Mouse (Mus musculus) intestine, embryonic 16.5 days (tissue): ENCODE measurements at regions not wholly inside any gene's neighbourhood (a gene's known extent, or its start where the extent isn't known, plus 50 kb on each side); places are given as distances from the start of the nearest gene placed in this dataset.

ENCODE experiments used
- ATAC-seq: fragments of 200-750 bp; cut with Nextera tagmentation; 2 replicates; pipeline ENCODE4 v1.8.0; 2017; ENCODE audit warnings: moderate TSS enrichment, moderate library complexity
- H3K27ac ChIP-seq: fragments of 300-500 bp; sonication (generic); 2 replicates; pipeline ENCODE4 v1.5.1; 2014; ENCODE audit warnings: mild to moderate bottlenecking, low read length
- H3K27me3 ChIP-seq: fragments of 300-500 bp; sonication (generic); replicated peaks from 2 replicates; pipeline ENCODE4 v1.6.1; 2014; ENCODE audit warnings: low read length, control low read depth, mixed read lengths; ENCODE audit not compliant: control insufficient read depth, insufficient read depth
- H3K36me3 ChIP-seq: fragments of 300-500 bp; sonication (generic); 2 replicates; pipeline ENCODE4 v1.6.1; 2014; ENCODE audit warnings: low read length, control low read depth; ENCODE audit not compliant: control insufficient read depth, insufficient read depth
- H3K4me1 ChIP-seq: fragments of 300-500 bp; sonication (generic); 2 replicates; pipeline ENCODE4 v1.6.1; 2014; ENCODE audit warnings: low read length, control low read depth, mixed read lengths; ENCODE audit not compliant: control insufficient read depth, insufficient read depth
- H3K4me2 ChIP-seq: fragments of 300-500 bp; sonication (generic); 2 replicates; pipeline ENCODE4 v1.6.1; 2014; ENCODE audit warnings: low read depth, low read length, control low read depth
- H3K4me3 ChIP-seq: fragments of 300-500 bp; sonication (generic); 2 replicates; pipeline ENCODE4 v1.5.1; 2014; ENCODE audit warnings: mild to moderate bottlenecking, low read length
- H3K9ac ChIP-seq: fragments of 300-500 bp; sonication (generic); 2 replicates; pipeline ENCODE4 v1.6.1; 2014; ENCODE audit warnings: low read depth, low read length
- H3K9me3 ChIP-seq: fragments of 300-500 bp; sonication (generic); 2 replicates; pipeline ENCODE4 v1.6.1; 2016; ENCODE audit warnings: low read length, control low read depth; ENCODE audit not compliant: control insufficient read depth
- WGBS: fragments of 180-500 bp; shearing (Covaris S2); extraction: QIAGEN DNeasy Blood & Tissue Kit; methylation state at CpG from one replicate; pipeline ENCODE4 v1.1.7; 2014; 5-methylcytosine and 5-hydroxymethylcytosine counted together

- Histone ChIP-seq H3K4me1 (no peaks in the 10 kb centered on the region), H3K27me3 (no peaks in the 10 kb centered on the region), H3K4me3 (no peak overlapping the region), H3K27ac (no peak overlapping the region), H3K9me3 (no peaks in the 10 kb centered on the region), H3K4me2 (no peak overlapping the region), H3K9ac (no peak overlapping the region), H3K36me3 (no peaks in the 10 kb centered on the region)
- no peak for ATAC-seq
- WGBS = 96% methylated on average over 2 of the region's 2 CpGs
Observed at GRCm38 (mm10) chr15:31997996-31998395, 179.1 kb upstream of the Tas2r119 start.

- Histone ChIP-seq H3K4me3 (no peak overlapping the region), H3K27ac (no peak overlapping the region), H3K4me2 (no peak overlapping the region), H3K4me1 (no peaks in the 10 kb centered on the region), H3K9ac (no peak overlapping the region), H3K9me3 (no peaks in the 10 kb centered on the region), H3K27me3 (no peaks in the 10 kb centered on the region), H3K36me3 (no peaks in the 10 kb centered on the region)
- ATAC-seq = no peak
- WGBS = 68% methylated on average over 5 of the region's 5 CpGs
Observed at GRCm38 (mm10) chr15:31999553-31999952, 177.5 kb upstream of the Tas2r119 start.

GRCm38 (mm10) chr15:32002950-32003422, 174.1 kb upstream of the Tas2r119 start:
- no peak overlapping the region for H3K9ac ChIP-seq
- 71% methylated on average over 2 of the region's 2 CpGs for WGBS

GRCm38 (mm10) chr15:32003489-32003888, 173.6 kb upstream of the Tas2r119 start:
- no peak overlapping the region for H3K9ac ChIP-seq
- H3K27ac ChIP-seq = no peak overlapping the region
- no peak for ATAC-seq
- H3K4me1 ChIP-seq = no peaks in the 10 kb centered on the region
- no peak overlapping the region for H3K4me2 ChIP-seq
- no peaks in the 10 kb centered on the region for H3K27me3 ChIP-seq
- H3K9me3 ChIP-seq = no peaks in the 10 kb centered on the region
- no peaks in the 10 kb centered on the region for H3K36me3 ChIP-seq
- no peak overlapping the region for H3K4me3 ChIP-seq
- WGBS = 26% methylated on average over 6 of the region's 6 CpGs

More at GRCm38 (mm10) chr15:32002950-32003422, 174.1 kb upstream of the Tas2r119 start:
- Histone ChIP-seq H3K27ac (no peak overlapping the region), H3K4me1 (no peaks in the 10 kb centered on the region), H3K4me3 (no peak overlapping the region), H3K36me3 (no peaks in the 10 kb centered on the region), H3K27me3 (no peaks in the 10 kb centered on the region), H3K4me2 (no peak overlapping the region), H3K9me3 (no peaks in the 10 kb centered on the region)
- ATAC-seq = no peak

- no peaks in the 10 kb centered on the region for H3K9me3 ChIP-seq
- H3K4me1 ChIP-seq = no peaks in the 10 kb centered on the region
- H3K4me2 ChIP-seq = no peak overlapping the region
- H3K27me3 ChIP-seq = no peaks in the 10 kb centered on the region
- no peaks in the 10 kb centered on the region for H3K36me3 ChIP-seq
- H3K27ac ChIP-seq = no peak overlapping the region
- no peak overlapping the region for H3K9ac ChIP-seq
- H3K4me3 ChIP-seq = no peak overlapping the region
- no peak for ATAC-seq
- 30% methylated on average over 5 of the region's 5 CpGs for WGBS
Observed at GRCm38 (mm10) chr15:32005986-32006385, 171.1 kb upstream of the Tas2r119 start.

GRCm38 (mm10) chr15:32009818-32010217, 167.3 kb upstream of the Tas2r119 start:
- no peak overlapping the region for H3K4me3 ChIP-seq
- no peak overlapping the region for H3K9ac ChIP-seq
- H3K27ac ChIP-seq = no peak overlapping the region
- 83% methylated on average over 3 of the region's 3 CpGs for WGBS
- H3K4me1 ChIP-seq = no peaks in the 10 kb centered on the region
- no peak overlapping the region for H3K4me2 ChIP-seq
- H3K9me3 ChIP-seq = no peaks in the 10 kb centered on the region
- no peaks in the 10 kb centered on the region for H3K36me3 ChIP-seq
- ATAC-seq = no peak
- no peaks in the 10 kb centered on the region for H3K27me3 ChIP-seq

GRCm38 (mm10) chr15:32012044-32012443, 165.0 kb upstream of the Tas2r119 start:
- Histone ChIP-seq H3K4me3 (no peak overlapping the region), H3K4me2 (no peak overlapping the region), H3K9ac (no peak overlapping the region), H3K27ac (no peak overlapping the region), H3K4me1 (no peaks in the 10 kb centered on the region), H3K27me3 (no peaks in the 10 kb centered on the region), H3K9me3 (no peaks in the 10 kb centered on the region), H3K36me3 (no peaks in the 10 kb centered on the region)
- WGBS = 45% methylated on average over 2 of the region's 2 CpGs
- ATAC-seq = no peak

- Histone ChIP-seq H3K4me2 (no peak overlapping the region), H3K9me3 (no peaks in the 10 kb centered on the region), H3K27ac (no peak overlapping the region), H3K36me3 (no peaks in the 10 kb centered on the region), H3K27me3 (no peaks in the 10 kb centered on the region), H3K4me1 (no peaks in the 10 kb centered on the region), H3K9ac (no peak overlapping the region), H3K4me3 (no peak overlapping the region)
- 58% methylated on average over 5 of the region's 5 CpGs for WGBS
- ATAC-seq = peak; percentile 83
Observed at GRCm38 (mm10) chr15:32012838-32013237, 164.3 kb upstream of the Tas2r119 start.

GRCm38 (mm10) chr15:32015169-32015568, 161.9 kb upstream of the Tas2r119 start:
- no peaks in the 10 kb centered on the region for H3K36me3 ChIP-seq
- H3K27ac ChIP-seq = no peak overlapping the region
- H3K4me3 ChIP-seq = no peak overlapping the region
- H3K9ac ChIP-seq = no peak overlapping the region
- no peaks in the 10 kb centered on the region for H3K9me3 ChIP-seq
- no peaks in the 10 kb centered on the region for H3K27me3 ChIP-seq
- no peaks in the 10 kb centered on the region for H3K4me1 ChIP-seq
- no peak overlapping the region for H3K4me2 ChIP-seq
- 77% methylated on average over 4 of the region's 4 CpGs for WGBS
- no peak for ATAC-seq

GRCm38 (mm10) chr15:32020323-32021008, 156.6 kb upstream of the Tas2r119 start:
- Histone ChIP-seq H3K4me1 (no peaks in the 10 kb centered on the region), H3K27me3 (no peaks in the 10 kb centered on the region), H3K9ac (no peak overlapping the region), H3K36me3 (no peaks in the 10 kb centered on the region), H3K4me3 (no peak overlapping the region), H3K4me2 (peak overlapping the region; percentile 16; the same call in 1 of the 2 replicates), H3K27ac (0 out of 2 replicates have a peak overlapping the region, but pooled peaks have one; percentile 51), H3K9me3 (no peaks in the 10 kb centered on the region)
- peak; percentile 69; the same call in 1 of the 2 replicates for ATAC-seq
- WGBS = 26% methylated on average over 6 of the region's 6 CpGs
